Mouse (Mus musculus): Measurements from ENCODE around the gene Asb11.

The Asb11 gene

GRCm38 (mm10) chrX:164436709-164437108, at the start of gene Asb11:
TSS of gene Asb11 (plus strand) at chrX:164436994.
- DNase-seq (ENCODE audit: low spot score), result no peak

- no peak for DNase-seq (ENCODE audit: low spot score)
Measured at GRCm38 (mm10) chrX:164394091-164394490, 42.7 kb upstream of the Asb11 start.

GRCm38 (mm10) chrX:164398456-164398855, 38.3 kb upstream of the Asb11 start:
- DNase-seq (ENCODE audit: low spot score), result no peak

GRCm38 (mm10) chrX:164405080-164405649, 31.6 kb upstream of the Asb11 start:
- DNase-seq (ENCODE audit: low spot score), result no peak

- DNase-seq (ENCODE audit: low spot score), result no peak
Measured at GRCm38 (mm10) chrX:164406133-164407022, 30.4 kb upstream of the Asb11 start.

GRCm38 (mm10) chrX:164408301-164408927, 28.4 kb upstream of the Asb11 start:
- no peak for DNase-seq (ENCODE audit: low spot score)

- no peak for DNase-seq (ENCODE audit: low spot score)
Measured at GRCm38 (mm10) chrX:164410562-164410961, 26.2 kb upstream of the Asb11 start.

- DNase-seq (ENCODE audit: low spot score), result no peak
Measured at GRCm38 (mm10) chrX:164416803-164417202, 20.0 kb upstream of the Asb11 start.

- no peak for DNase-seq (ENCODE audit: low spot score)
Measured at GRCm38 (mm10) chrX:164418008-164418407, 18.8 kb upstream of the Asb11 start.

GRCm38 (mm10) chrX:164419471-164419939, 17.3 kb upstream of the Asb11 start, which contains the start of gene Piga:
TSS of gene Piga (plus strand) at chrX:164419787.
- peak; percentile 86 for DNase-seq (ENCODE audit: low spot score)

- no peak for DNase-seq (ENCODE audit: low spot score)
Measured at GRCm38 (mm10) chrX:164419955-164420354, 16.8 kb upstream of the Asb11 start.

GRCm38 (mm10) chrX:164420518-164420917, 16.3 kb upstream of the Asb11 start:
- DNase-seq (ENCODE audit: low spot score), result no peak

- DNase-seq (ENCODE audit: low spot score), result no peak
Measured at GRCm38 (mm10) chrX:164424821-164425220, 12.0 kb upstream of the Asb11 start.

GRCm38 (mm10) chrX:164427295-164427694, 9.5 kb upstream of the Asb11 start:
- DNase-seq (ENCODE audit: low spot score), result no peak

- DNase-seq (ENCODE audit: low spot score), result no peak
Measured at GRCm38 (mm10) chrX:164428224-164428623, 8.6 kb upstream of the Asb11 start.

GRCm38 (mm10) chrX:164430621-164431020, 6.2 kb upstream of the Asb11 start:
- no peak for DNase-seq (ENCODE audit: low spot score)

GRCm38 (mm10) chrX:164431133-164431532, 5.7 kb upstream of the Asb11 start:
- no peak for DNase-seq (ENCODE audit: low spot score)

GRCm38 (mm10) chrX:164431541-164431940, 5.3 kb upstream of the Asb11 start:
- DNase-seq (ENCODE audit: low spot score), result no peak

- no peak for DNase-seq (ENCODE audit: low spot score)
Measured at GRCm38 (mm10) chrX:164432682-164433081, 4.1 kb upstream of the Asb11 start.

- DNase-seq (ENCODE audit: low spot score), result no peak
Measured at GRCm38 (mm10) chrX:164439462-164439861, 2.7 kb downstream of the Asb11 start.

- DNase-seq (ENCODE audit: low spot score), result no peak
Measured at GRCm38 (mm10) chrX:164440140-164440539, 3.3 kb downstream of the Asb11 start.

GRCm38 (mm10) chrX:164440703-164441102, 3.9 kb downstream of the Asb11 start:
- no peak for DNase-seq (ENCODE audit: low spot score)

GRCm38 (mm10) chrX:164441306-164441705, 4.5 kb downstream of the Asb11 start:
- DNase-seq (ENCODE audit: low spot score), result peak; percentile 12
